Mouse (Mus musculus) limb, embryonic 14.5 days (tissue): Measurements from ENCODE around the gene Mdfic. TPM values are rescaled to one million over a fixed set of nuclear protein-coding genes. Genes with fewer than 3 reads are reported as not detected.
"Not testable (repeated sequence)": the region's sequence is repeated elsewhere in the genome, so short reads cannot be mapped to it uniquely, and the experiment has no call there.

Experiments used
- ATAC-seq: fragments of 200-750 bp; cut with Nextera tagmentation; 2 replicates; pipeline ENCODE4 v1.8.0; 2017; ENCODE audit warnings: low read depth, moderate number of reproducible peaks, moderate TSS enrichment; ENCODE audit not compliant: low FRiP score
- DNase-seq: peaks from one replicate; pipeline ENCODE4 v3.0.0-alpha.2; 2015; ENCODE audit warnings: low spot score
- H3K27ac ChIP-seq: fragments of 300-500 bp; sonication (generic); replicated peaks from 2 replicates; pipeline ENCODE4 v1.5.1; 2014; ENCODE audit warnings: low read depth, mild to moderate bottlenecking, low read length, moderate library complexity, mixed read lengths
- H3K27me3 ChIP-seq: fragments of 300-500 bp; sonication (generic); 2 replicates; pipeline ENCODE4 v1.6.1; 2014; ENCODE audit warnings: low read length, mixed read lengths; ENCODE audit not compliant: control insufficient read depth, insufficient read depth
- H3K36me3 ChIP-seq: fragments of 300-500 bp; sonication (generic); 2 replicates; pipeline ENCODE4 v1.6.1; 2014; ENCODE audit warnings: mild to moderate bottlenecking, low read length, moderate library complexity, mixed read lengths; ENCODE audit not compliant: control insufficient read depth, insufficient read depth
- H3K4me1 ChIP-seq: fragments of 300-500 bp; sonication (generic); 2 replicates; pipeline ENCODE4 v1.6.1; 2014; ENCODE audit warnings: antibody characterized with exemption, low read length, mixed read lengths; ENCODE audit not compliant: control insufficient read depth, insufficient read depth
- H3K4me2 ChIP-seq: fragments of 300-500 bp; sonication (generic); replicated peaks from 2 replicates; pipeline ENCODE4 v1.6.1; 2014; ENCODE audit warnings: low read depth, mild to moderate bottlenecking, low read length, moderate library complexity; ENCODE audit not compliant: severe bottlenecking
- H3K4me3 ChIP-seq: fragments of 300-500 bp; sonication (generic); replicated peaks from 2 replicates; pipeline ENCODE4 v1.5.1; 2014; ENCODE audit warnings: low read length
- H3K9ac ChIP-seq: fragments of 300-500 bp; sonication (generic); 2 replicates; pipeline ENCODE4 v1.6.1; 2014; ENCODE audit warnings: mild to moderate bottlenecking, low read depth, low read length, moderate library complexity; ENCODE audit not compliant: severe bottlenecking
- H3K9me3 ChIP-seq: fragments of 300-500 bp; sonication (generic); 2 replicates; pipeline ENCODE4 v1.6.1; 2016; ENCODE audit warnings: low read length; ENCODE audit not compliant: control insufficient read depth
- POLR2A ChIP-seq: fragments of 200-500 bp; IDR thresholded peaks from 2 replicates; pipeline ENCODE4 v1.8.0; 2012; ENCODE audit warnings: inconsistent platforms, mild to moderate bottlenecking, moderate library complexity, borderline replicate concordance; ENCODE audit not compliant: insufficient read depth, insufficient read length; ENCODE audit errors: extremely low read depth
- WGBS: fragments of 180-500 bp; shearing (Covaris S2); extraction: QIAGEN DNeasy Blood & Tissue Kit; methylation state at CpG from one replicate; pipeline ENCODE4 v1.1.7; 2014; 5-methylcytosine and 5-hydroxymethylcytosine counted together
- polyA plus RNA-seq, 2 experiments: library from polyadenylated mRNA; depleted of rRNA in 1 of 2; stranded (reverse) in 1 of 2; unstranded in 1 of 2; fragments of >200 nt; fragmentation: Nextera tagmentation in 1 of 2; extraction: Ambion mirVana in 1 of 2; gene quantifications; 2 replicates each; pipeline versions ENCODE4 v1.2.1 to v1.2.3; 2012 to 2014

Gene Mdfic
- polyA plus RNA-seq, 2 experiments: 14.2 to 27.7 TPM

DNA sequence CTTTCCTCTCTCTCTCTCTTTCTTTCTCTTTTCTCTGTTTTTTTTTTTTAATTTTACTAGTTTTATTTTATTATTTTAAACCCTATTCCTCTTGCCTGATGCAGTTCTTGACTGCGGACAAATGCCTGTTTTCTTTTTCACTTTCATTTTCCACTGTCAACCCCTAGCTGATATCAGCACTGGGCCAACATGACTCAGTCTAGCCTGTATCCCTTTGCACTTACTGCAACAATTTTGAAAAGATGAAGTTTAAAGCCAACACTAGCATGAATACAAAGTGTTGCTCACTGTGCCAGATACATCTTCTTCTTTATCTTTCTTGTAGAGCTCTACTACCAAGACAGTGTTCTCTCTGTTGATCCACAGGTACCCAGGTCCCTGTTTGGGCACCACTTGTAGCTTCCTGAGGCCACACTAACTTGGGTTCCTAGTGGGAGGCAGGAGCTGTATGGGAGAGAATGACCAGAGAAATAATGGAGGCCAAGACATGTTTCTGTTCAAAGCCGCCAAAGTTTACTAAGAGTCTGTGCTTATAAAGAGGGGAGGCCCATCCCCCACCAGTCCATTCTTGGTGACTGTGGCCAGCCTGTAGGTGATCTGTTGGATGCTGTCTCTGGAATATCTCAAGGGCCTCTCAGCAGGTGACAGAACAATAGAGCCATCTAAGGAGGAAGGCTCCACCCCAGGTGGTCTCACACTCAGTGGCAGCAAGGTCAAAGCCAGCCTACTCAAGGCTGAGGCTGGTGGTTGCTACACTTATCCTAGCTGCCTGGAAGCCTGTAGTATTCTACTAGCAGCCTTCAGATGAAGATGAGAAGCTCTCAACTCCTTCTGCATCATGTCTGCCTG is 5.2 kb upstream of the Mdfic start:
- Histone ChIP-seq H3K36me3 (no peaks in the 10 kb centered on the region), H3K4me2 (no peak overlapping the region), H3K4me3 (no peak overlapping the region), H3K27ac (no peak overlapping the region), H3K4me1 (peaks cover 3% of the 10 kb centered on the region; the same call in 1 of the 2 replicates), H3K27me3 (no peaks in the 10 kb centered on the region), H3K9me3 (no peaks in the 10 kb centered on the region), H3K9ac (no peak overlapping the region)
- TF ChIP-seq POLR2A: no peak
- no peak for DNase-seq
- 94% methylated on average over 2 of the region's 2 CpGs for WGBS
- no peak for ATAC-seq

DNA sequence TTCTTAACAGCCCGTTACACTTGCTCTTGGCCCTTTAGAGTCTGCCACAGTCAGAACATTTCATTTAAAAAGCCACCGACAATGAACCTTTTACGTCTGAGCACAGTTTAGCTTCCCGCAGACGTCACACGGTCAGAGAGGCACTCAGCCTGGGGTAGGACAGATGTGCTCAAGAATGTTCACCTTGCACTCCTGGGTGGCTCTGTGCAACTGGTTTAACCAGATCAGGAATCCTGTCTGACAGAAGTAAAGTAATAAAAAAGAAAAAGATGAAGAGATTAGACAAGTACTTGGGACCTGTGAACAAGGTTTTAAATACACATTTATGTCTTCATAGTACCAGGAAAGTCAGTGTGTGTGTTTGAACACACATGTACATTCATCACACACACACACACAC is 542 bp upstream of the Mdfic start:
- WGBS: 37% methylated on average over 6 of the region's 6 CpGs
- TF ChIP-seq POLR2A: no peak
- DNase-seq (no peak), ATAC-seq (no peak)
- Histone ChIP-seq H3K27ac (peak overlapping the region; percentile 95), H3K27me3 (no peaks in the 10 kb centered on the region), H3K4me3 (peak overlapping the region; percentile 84; the same call in 1 of the 2 replicates), H3K36me3 (no peaks in the 10 kb centered on the region), H3K4me2 (peak overlapping the region; percentile 59; the same call in 1 of the 2 replicates), H3K9me3 (no peaks in the 10 kb centered on the region), H3K4me1 (peaks cover 22% of the 10 kb centered on the region), H3K9ac (no peak overlapping the region; the same call in 1 of the 2 replicates)

DNA sequence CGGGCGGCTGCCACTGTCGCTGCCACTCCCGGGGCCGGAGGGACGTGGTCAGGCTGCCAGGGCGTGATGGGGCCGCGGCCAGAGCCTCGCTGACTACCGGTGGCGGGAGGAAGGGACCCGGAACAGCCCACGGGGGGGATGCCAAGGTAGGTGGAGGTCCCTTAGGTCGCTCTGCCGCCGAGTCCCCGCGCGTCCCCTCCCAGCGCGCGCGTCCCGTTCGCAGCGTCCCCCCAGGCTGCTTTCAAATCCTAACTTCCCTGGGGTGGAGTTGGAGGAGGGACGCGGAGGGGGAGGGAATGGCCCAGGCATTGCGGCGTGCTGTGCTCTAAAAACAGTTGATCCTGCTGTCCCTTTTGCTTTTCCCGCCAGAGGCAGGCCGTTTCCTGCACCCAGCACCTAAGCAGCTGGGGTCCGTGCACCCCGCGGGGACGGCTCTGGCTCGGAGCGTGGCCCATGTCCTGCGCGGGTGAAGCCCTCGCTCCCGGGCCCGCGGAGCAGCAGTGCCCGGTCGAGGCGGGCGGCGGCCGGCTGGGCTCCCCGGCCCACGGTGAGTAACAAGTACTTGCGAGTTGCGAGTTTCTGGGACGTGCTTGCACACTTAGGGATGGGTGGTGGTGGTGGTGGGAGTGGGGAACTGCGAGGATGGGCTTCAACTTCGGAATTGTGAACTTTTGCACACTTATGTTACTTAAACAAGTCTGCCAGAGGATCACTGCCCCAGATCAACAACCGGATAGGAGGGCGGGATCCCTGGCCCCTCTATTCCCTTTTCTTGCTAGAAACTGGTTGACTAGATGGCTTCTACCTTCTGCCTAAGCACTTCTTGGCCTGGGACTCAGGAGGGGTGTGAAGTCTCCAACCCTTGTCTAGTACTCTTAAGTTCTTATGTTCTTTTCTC is 606 bp downstream of the Mdfic start:
- Histone ChIP-seq H3K36me3 (no peaks in the 10 kb centered on the region), H3K27ac (peak overlapping the region; percentile 95), H3K9ac (peak overlapping the region; percentile 95), H3K27me3 (no peaks in the 10 kb centered on the region), H3K4me1 (peaks cover 26% of the 10 kb centered on the region), H3K4me3 (peak overlapping the region; percentile 84), H3K4me2 (peak overlapping the region; percentile 59), H3K9me3 (no peaks in the 10 kb centered on the region)
- TF ChIP-seq POLR2A: peak; percentile 39; the same call in 1 of the 2 replicates
- WGBS: 1% methylated on average over 41 of the region's 60 CpGs
- peak; percentile 66 for DNase-seq
- peak; percentile 74 for ATAC-seq

DNA sequence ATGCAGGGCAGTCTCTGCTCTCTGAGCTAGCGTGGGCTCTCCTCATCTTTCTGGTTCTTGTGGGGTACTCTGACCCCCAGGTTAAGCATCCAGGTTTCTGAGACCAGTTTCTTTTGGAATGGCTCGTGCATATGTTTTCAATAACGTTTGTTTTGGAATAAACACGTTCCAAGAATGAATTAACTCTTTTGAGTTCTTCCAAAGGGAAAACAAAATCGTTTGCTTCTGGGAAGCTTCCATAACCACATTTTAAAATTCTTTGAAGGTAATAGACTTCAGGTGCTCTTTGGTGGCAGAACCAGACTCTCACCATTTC is 1.2 kb downstream of the Mdfic start:
- 7% methylated on average over 5 of the region's 5 CpGs for WGBS
- ATAC-seq (no peak), DNase-seq (peak; percentile 44)
- no peak for TF ChIP-seq POLR2A
- peak overlapping the region; percentile 95 for H3K9ac ChIP-seq
- H3K27me3 ChIP-seq: no peaks in the 10 kb centered on the region
- peaks cover 26% of the 10 kb centered on the region for H3K4me1 ChIP-seq
- H3K36me3 ChIP-seq: no peaks in the 10 kb centered on the region
- no peaks in the 10 kb centered on the region for H3K9me3 ChIP-seq
- peak overlapping the region; percentile 59 for H3K4me2 ChIP-seq
- H3K27ac ChIP-seq: peak overlapping the region; percentile 95
- H3K4me3 ChIP-seq: peak overlapping the region; percentile 84

DNA sequence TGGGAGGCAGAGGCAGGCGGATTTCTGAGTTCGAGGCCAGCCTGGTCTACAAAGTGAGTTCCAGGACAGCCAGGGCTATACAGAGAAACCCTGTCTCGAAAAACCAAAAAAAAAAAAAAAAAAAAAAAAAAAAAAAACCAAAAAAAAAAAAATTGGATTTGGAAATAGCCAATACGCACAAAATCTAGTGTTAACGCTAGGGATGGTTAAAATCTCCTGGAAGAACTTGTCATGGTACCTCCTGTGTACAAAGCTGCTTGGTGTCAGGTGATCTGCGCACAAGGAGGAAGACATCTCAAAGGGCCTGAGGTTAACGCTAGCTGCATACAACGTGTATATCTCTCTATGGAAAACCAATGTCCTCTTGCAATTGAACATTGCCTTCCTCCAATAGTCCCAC is 2.2 kb downstream of the Mdfic start:
- not testable (repeated sequence) for H3K36me3 ChIP-seq, H3K27ac ChIP-seq, H3K9me3 ChIP-seq, H3K9ac ChIP-seq, ATAC-seq, DNase-seq, H3K27me3 ChIP-seq
- 96% methylated on average over 7 of the region's 8 CpGs for WGBS
- peak overlapping the region; percentile 59; the same call in 1 of the 2 replicates for H3K4me2 ChIP-seq
- H3K4me1 ChIP-seq: peaks cover 26% of the 10 kb centered on the region
- H3K4me3 ChIP-seq: peak overlapping the region; percentile 84; the same call in 1 of the 2 replicates
